Mouse (Mus musculus): ENCODE measurements at regions not wholly inside any gene's neighbourhood (a gene's known extent, or its start where the extent isn't known, plus 50 kb on each side); places are given as distances from the start of the nearest gene placed in this dataset.

DNA sequence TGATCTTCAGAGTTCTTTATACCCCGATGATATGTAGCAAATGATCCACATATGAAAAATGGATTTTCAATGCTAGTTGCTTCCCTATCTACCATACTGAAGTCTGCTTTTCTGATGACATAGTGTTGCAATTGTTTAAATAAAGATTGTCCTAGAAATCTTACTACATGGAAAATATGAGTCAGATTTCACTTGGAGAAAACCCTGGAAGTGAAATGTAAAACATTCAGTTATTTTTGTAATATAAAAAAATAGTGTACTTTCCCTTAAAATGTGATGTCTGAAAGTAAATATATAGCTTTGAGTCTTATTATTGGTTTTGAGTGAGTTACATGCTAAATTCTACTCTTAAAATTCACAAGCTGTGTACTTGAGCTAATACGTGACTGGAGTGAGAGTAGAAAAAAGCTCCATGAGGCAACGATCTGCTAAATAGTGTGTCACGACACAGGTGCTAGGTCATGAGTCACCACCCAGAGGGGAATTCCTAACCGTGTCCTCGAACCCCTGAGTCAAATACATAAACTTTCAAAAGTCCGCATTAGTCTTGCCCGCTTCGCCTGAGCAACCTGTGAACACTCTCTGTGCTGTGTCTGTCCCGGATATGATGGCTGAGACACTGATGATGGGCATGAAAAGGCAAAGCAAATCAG is 430.5 kb downstream of the Hsfy2 start:
- ATAC-seq (replicated peaks; ENCODE audit: poor library complexity): no peak

DNA sequence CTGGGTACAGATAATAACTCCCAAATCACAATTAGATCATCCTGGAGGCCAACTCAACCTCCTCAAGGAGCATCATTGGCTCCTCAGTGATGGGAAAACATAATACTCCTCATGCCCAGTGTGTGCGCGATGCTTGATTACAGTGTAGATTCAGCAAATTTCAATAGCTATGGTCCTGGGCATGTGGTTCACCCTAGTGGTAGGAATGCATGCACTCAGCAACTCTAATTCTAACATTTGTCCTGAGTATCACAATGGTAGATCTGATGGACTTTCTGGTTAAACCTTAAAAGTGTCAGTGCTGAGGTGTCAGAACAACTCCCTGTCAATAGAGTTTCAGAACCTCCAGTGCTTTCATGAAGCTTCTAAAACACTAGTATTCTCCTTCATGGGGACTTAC is 442.0 kb downstream of the Hsfy2 start:
- no peak for ATAC-seq (replicated peaks; ENCODE audit: poor library complexity)

DNA sequence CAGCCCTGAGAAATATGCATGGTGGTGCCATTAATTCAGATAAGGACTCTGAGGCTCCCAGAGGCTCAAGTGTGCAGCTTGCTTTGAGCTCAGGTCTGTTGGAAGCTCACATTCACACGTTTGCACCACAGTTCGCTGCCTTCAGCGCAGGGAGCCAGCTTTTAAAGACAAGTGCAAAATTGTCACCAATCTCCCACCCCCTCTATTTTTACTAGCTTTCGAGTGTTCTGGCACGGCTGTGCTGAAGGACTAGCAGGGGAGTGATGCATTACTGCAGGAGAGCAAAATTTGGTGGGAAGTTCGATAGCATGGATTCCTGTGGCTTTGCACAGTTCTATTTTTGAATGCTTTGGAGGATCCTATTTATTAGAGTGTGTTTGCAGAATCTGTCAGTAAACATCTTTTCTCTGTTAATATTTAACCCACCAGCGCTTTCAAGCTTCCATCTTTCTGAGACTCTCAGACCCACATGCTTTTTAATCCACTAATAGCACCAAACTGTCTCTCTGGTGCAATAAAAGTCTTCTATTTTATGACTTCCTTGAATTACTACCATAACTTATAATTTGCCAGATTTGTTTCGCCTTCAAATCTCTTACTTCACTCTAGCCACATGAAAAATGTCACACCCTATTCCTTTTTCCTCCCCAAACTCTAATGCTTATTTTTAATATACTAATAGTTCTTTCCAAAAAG is 453.6 kb downstream of the Hsfy2 start:
- no peak for ATAC-seq (replicated peaks; ENCODE audit: poor library complexity)

DNA sequence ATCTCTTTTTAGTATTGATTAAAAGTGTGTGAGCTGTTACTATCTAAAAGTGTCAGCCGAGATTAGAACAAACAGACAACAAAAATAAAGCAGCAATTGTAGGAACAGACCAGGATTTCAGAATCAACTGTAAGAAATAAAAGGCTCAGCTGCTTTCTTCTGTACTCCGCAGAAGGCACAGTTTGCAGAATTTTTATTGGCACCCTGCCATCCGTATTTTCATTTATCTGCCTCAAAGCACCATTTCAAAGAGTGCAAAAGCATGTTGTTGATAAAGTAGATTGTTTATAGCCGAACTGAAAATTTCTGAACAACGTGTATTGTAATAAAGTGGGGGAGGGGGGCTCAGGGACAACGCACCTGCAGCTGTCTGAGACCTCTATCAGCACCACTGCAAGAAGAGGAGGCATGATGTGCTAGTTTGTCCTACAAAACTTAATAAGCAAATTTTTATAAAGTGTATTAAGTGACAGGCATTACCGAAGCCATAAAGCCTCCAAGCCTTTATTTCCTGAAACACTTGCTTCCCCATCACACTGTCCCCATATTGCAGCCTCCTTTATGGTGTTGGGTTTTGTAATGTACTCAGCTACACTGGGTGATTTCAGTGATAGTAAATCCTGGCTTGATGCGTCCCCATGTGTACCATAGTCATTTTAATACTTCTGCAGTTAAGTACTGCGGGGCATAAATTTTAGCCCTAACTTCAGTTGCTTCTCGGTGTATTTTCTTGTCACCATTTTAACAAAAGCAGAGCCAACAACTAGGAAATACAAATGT is 457.8 kb downstream of the Hsfy2 start:
- ATAC-seq (replicated peaks; ENCODE audit: poor library complexity): no peak

DNA sequence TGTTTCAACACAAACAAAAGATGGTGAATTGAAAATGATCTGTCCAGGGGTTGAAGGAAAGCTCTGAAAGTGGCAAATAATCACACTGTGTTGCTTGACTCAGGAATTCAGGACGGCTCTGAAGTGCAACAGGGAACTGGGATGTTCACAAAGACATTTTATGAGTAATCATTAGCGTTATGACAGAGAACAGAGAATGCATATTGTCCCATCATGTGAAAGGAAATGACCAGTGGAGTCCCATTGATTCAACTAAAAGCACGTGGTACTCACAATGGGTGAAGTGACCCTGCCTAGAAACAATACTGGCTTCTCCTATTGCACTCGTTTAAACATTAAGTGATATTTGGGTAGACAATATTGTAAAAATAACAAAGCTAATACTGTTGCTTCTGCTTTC is 466.1 kb downstream of the Hsfy2 start:
- no peak for ATAC-seq (replicated peaks; ENCODE audit: poor library complexity)

DNA sequence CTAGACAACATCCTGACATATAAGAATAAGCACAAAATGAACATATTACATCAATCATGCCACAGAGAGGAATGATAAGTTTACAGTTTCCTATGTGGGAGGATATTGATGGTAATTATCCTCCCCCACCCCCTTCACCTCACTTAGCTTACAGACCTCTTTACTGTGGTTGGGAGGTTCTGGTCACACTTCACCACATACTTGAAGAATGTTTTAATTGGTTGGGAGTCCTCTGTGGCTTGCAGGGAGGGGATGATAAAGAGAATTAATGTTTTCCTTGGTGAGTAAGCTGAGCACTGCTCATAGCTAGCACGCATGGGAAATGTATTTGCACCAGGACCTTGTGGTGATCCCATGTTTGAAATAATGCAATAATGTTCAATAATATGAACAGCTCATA is 468.5 kb downstream of the Hsfy2 start:
- ATAC-seq (replicated peaks; ENCODE audit: poor library complexity): no peak

DNA sequence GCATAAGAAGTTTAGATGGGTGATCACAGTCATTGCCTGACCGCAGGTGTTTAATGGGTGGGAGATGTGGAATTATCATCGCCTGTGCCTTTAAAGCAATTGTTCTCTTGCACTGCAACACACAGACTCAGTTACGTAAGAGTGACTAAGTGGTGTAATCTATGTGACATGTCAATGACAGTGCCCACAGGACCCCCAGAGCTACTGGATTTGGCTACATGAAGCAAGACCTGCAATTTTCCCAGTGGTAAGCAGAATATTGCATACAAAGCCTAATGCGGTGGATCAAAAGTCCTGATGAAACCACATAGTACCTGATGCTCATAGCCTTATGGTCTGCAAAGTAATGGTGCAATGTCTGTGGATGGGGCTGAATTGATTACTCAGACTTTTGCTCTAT is 469.2 kb downstream of the Hsfy2 start:
- peak; percentile 80 for ATAC-seq (replicated peaks; ENCODE audit: poor library complexity)

DNA sequence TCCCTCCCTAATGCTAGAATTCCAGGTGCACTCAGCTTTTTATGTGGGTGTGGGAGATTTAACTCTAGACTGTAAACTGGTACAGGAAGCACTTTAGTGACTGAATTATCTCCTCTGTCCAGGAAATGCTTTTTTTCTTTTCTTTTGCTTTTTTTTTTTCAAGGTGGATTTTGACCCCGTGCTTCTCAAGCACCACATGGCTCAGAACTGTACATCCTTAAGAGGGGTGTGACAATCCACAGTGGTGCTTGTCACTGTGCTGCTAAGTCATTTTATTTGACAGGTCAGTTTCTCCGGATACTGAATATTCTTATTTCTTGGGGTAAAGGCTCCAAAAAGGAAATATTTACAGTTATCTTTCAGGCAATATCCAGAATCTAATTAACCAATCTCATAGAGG is 472.0 kb downstream of the Hsfy2 start:
- ATAC-seq (replicated peaks; ENCODE audit: poor library complexity): no peak

DNA sequence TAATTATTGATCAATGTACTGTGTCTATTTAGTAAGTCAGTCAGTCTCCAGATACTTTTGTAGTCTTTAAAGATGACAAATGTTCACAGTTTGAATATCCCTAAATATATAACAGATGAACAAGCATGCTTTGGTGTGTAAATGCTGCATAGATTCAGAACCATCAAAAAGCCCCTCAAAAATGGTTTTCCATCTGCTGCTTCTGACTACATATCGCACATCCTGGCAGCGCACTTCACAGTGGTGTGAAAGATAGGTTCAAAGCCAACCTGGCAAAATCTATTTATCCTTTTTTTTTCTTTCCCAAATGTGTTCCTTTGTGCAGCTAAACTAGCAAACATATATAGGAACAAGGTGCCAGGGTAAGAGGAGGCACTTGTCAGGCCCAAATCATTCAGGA is 472.9 kb downstream of the Hsfy2 start:
- no peak for ATAC-seq (replicated peaks; ENCODE audit: poor library complexity)

DNA sequence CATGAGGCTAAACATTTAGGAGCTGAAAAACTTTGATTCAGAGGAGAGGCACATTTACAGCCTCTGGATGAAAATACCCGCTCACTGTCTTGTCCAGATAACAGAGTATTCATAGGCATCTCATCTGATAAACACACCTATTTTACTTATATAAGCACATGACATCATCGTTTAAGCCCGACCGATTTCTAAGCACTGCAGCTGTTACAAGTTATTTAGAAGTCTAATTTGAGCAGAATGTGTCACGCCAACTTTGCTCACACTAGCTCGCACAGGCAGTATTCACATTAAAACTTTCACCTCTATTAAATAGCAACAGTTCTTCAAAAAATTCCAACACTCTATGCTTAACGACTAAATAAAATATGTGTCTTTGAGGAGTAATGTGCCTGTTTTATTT is 506.3 kb downstream of the Hsfy2 start:
- no peak for ATAC-seq (replicated peaks; ENCODE audit: poor library complexity)

DNA sequence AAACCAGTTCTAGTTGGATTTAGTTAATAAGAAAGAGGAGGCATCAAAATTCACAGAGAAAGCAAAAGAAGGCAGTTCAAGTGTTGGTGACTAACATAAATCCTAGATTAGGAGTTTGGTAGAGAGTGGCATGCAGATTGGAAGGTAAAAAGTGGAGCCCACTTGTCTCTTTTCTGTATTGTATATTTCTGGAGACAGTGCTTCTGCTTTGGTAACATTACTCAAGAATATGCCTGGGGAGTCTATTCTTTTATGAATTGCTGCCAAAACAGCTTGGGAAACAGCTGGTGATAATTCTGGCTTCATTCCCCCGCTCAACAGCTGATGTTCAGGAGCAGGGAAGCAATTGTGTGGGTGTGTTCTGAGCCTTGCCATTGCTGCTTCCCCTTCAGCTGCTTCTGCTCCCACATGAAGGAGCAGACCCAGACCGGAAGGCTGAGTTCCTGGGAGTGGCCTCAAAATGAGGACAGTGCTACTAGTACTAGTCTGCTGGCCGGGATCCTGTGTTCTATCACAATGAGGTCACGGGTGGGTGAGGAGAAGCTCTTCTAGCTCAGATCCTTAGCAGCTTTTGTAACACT is 547.9 kb downstream of the Hsfy2 start:
- ATAC-seq (replicated peaks; ENCODE audit: poor library complexity): peak; percentile 57

DNA sequence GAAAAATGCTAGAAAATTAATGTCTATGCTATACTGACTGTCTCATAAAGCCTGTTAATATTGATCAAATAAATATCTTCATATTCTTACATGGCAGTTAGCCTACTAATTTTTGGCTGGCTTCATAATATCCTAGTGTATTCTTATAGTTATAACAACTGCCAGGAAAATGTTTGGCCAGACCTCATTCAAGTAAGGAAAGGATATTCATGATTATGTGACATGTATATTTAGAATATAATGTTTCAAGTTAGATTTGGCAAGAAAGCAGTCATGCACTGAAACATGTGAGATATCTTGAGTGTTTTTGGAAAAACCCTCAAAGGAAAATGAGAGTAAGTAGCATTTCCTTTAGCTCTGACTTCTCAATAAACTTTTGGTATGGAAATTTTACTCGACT is 548.9 kb downstream of the Hsfy2 start:
- no peak for ATAC-seq (replicated peaks; ENCODE audit: poor library complexity)

DNA sequence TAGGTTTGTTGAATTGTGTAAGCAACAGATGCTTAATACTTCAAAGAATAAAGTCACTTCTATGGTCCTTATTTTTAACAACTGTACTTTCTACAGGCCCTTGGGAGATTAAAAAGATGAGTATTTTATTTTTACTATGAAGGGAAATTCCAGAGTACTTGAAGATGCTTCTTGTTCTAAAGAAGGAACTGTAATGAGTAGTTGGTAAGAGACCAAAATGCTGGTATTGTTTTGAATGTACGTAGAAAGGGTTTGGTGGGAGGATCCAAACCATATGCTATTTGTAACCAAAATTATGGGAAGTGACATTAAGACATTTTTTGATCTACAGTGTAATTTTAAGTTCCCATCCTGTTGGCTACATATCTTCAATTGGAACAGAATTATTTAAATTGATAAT is 560.5 kb downstream of the Hsfy2 start:
- ATAC-seq (replicated peaks; ENCODE audit: poor library complexity): no peak

DNA sequence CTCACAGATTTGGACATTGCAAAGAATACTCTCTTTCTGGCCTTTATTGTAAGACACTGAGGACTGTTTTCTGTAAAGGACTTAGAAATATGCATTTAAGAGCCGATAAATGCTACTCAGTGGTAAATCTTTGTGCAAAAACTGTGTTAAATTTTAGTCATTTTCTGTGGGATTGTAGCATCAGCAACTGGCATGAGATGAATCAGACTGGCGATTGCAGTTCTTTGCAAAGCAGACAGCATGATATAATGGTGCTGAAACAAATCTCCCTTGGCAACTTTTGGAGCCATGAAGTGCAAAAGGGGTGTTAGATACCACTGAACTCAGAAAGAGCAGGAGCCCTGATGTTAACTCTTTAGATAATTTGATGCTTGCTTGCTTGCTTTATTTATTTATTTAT is 565.0 kb downstream of the Hsfy2 start:
- no peak for ATAC-seq (replicated peaks; ENCODE audit: poor library complexity)

DNA sequence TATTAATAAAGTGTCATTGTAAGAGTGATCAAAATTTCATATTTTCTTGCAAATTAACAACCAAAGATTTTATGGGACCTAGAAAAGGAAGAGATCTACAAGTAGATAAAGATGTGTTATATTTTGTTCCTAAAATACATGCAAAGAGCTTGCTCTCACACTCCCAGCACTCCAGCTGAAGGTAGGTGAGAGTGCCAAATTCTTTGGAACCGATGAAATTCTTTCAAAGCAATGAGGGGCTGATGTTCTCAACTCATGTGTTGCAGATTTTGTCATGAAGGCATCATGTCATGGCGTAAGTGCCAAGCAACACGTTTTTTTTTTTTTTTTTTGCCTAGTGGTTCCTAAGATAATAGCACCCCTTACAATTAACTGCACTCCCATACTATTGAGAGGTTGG is 573.8 kb downstream of the Hsfy2 start:
- no peak for ATAC-seq (replicated peaks; ENCODE audit: poor library complexity)
